Mouse (Mus musculus): ENCODE data around the gene Spindoc.
"Not testable (repeated sequence)": the region's sequence is repeated elsewhere in the genome, so short reads cannot be mapped to it uniquely, and the experiment has no call there.

Gene Spindoc

DNA sequence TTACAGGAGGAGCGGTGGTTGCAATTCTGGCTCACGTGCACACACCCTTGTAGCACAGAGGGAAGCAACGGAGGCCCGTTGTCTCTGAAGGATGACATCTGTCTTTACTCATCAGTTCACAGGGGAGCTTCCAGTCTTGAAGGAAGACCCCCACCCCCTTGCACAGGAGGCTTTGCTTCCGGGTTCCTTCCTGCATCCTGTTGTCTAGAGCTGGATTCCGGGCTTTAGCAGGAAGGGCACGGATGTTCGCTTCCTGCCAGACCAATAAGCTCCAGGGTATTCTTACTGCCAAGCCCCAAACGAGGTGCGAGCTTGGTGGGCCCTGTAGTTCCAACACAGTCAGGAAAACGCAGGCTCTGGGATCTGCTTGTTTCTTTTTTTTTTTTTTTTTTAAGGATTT lies 17.8 kb upstream of the Spindoc start:
- DNase-seq (ENCODE audit: low spot score in 2 of 2): no peak

- not testable (repeated sequence) for DNase-seq (ENCODE audit: low spot score in 2 of 2)
Measured at GRCm38 (mm10) chr19:7398898-7399297, 16.1 kb upstream of the Spindoc start.

DNA sequence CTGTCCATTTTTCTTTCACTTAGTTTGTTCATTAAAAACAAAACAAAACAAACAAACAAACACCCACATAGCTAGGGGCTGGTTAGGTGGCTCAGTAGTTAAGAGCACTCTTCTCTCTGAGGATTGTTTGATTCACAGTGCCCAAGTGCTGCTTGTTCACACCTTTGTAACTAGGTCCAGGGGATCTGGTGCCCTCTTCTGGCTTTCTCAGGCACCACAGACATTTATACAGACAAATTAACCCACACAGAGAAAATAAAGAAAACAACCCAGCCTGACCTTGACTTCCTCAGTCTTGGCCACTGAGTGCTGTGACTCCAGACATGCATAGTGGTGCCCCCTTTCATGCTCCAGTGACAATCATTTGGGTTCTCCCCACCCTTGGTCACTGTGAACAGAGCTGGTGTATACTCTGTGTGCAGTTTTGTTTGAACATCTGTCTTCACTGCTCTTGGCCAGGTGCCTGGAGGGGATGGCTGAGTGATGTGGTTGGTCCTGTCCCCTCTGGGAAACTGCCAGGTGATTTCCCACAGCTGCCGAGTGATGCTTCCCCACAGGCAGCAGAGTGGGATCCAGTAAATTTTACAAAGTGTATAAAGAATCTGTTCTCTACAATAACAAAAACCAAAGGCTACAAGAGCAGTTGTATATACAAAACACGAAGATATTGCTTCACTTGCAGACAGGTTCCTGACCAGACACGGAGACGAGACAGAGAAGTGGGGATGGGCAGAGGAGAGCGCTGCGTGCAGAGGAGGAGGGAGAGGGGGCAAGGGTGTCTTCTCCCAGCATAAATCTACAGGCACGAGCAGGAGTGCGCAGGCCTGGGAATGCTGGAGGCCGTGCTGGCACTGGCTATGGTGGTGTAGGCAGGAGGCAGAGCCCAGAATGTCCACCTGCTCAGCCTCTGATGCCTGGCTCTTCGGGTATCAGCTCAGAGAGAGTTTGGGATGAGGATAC lies 14.4 kb upstream of the Spindoc start:
- not testable (repeated sequence) for DNase-seq (ENCODE audit: low spot score in 2 of 2)

DNA sequence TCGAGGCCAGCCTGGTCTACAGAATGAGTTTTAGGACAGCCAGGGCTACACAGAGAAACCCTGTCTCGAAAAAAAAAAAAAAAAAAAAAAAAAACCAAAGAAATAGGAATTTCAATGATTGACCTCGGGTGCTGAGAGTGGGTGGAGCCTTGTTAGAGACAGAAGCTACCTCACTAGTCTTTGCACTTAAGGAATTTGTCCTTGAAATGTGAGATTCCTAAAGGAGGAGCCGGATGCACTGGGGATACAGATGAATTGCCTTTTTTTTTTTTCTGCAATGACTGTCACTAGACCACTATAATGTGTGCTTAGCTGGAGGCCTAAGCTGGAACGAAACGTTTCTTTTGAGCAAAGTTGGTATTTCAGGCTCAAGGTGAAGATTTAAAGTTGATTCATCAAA lies 5.7 kb upstream of the Spindoc start:
- DNase-seq (ENCODE audit: low spot score in 2 of 2): no peak

DNA sequence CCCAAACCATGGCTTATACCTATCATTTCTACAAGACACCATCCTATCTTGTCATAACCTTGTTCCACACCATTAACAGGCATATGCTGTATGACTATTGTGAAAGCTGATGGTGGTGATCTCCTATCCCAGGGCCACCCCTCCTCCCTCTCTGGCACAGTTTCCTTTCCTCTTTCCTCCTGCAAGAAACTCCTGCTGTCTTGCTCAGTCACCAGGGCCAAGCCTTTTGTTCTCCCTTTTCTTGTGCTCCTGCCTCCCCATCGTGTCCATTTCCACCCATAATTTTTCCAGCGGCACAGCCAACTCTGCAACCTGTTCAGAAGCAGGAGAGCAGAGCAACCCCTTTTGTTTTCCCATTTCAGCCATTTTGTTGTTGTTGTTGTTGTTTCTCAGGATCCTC lies 3.2 kb upstream of the Spindoc start:
- DNase-seq (ENCODE audit: low spot score in 2 of 2): no peak

- DNase-seq (ENCODE audit: low spot score in 2 of 2): peak; percentile 18 to 63
Measured at GRCm38 (mm10) chr19:7382248-7382902, 419 bp downstream of the Spindoc start.

GRCm38 (mm10) chr19:7381906-7382247 lies 917 bp downstream of the Spindoc start:
- no peak for DNase-seq (ENCODE audit: low spot score in 2 of 2)

DNA sequence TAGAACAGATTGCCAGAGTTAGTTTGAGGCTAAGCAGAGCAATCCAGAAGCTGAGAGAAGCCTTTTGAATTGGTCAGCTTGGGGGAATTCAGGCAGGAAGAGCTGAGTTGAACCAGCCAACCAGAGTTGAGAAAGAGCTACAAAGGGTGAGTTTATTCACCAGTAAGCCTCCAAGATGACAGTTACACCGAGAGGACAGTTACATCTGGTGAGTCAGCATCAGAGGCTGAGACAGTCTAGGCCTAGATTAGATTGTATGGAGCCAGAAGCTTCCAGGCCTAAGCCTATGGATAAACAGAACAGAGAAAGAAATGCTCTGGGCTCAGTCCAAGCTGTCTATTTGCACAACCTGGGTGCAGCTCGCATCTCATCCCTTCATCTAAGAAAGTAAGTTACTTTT lies 5.2 kb downstream of the Spindoc start:
- no peak for DNase-seq (ENCODE audit: low spot score in 2 of 2)

GRCm38 (mm10) chr19:7374491-7374890 lies 8.3 kb downstream of the Spindoc start:
- no peak for DNase-seq (ENCODE audit: low spot score in 2 of 2)

GRCm38 (mm10) chr19:7369469-7369868 lies 13.3 kb downstream of the Spindoc start:
- DNase-seq (ENCODE audit: low spot score in 2 of 2): not testable (repeated sequence)

DNA sequence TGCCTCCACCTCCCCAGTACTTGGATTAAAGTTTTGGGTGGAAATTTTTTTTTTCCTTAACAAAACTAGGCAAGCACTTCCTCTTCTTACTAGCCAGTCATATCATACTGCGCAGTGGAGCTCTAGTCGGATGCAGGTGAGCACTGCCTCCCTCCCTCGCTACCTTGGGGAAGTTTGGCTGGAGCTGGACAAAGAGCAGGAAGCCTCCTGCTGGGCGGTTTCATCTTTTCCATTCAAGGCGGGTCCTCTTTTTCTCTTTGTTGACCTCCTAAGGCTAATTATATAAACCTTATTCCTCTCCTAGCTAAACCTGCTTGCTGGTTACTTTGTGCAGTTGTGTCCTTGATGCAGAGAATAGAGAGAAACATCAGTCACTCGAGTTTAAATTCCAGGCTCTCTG lies 29.2 kb downstream of the Spindoc start:
- no peak for DNase-seq (ENCODE audit: low spot score in 2 of 2)

DNA sequence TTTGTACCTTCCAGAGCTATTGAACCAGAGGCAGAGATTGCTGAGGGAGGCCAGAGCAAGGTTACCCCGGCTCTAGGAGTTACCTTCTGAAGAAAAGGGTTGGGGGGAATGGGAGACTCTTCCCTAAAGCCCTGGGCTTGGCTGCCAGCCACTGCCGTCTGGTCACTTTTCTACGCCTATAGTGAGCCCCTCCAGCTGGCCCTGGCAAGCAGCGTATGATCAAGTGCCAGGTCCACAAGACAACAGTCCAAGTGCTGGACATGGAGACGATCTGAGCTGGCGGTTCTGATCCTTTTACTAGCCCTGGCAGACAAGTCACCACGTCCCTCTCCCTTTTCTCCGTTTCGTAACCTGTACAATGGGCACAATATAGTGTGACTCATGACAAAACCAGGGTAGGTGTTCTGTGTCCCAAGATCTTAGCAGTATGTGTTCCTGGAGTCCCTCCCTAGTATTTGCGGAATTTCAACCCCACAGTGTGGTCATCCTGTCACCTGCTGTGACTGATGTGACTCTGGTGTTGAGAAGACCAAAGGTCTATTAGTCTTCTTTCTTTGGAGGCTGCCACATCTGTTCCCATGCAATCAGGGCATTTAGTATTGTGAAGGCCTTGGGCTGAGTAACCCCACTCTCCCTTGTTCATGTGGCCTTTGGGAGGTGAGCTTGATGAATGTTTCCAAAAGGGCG lies 29.8 kb downstream of the Spindoc start:
- DNase-seq (ENCODE audit: low spot score in 2 of 2): no peak

DNA sequence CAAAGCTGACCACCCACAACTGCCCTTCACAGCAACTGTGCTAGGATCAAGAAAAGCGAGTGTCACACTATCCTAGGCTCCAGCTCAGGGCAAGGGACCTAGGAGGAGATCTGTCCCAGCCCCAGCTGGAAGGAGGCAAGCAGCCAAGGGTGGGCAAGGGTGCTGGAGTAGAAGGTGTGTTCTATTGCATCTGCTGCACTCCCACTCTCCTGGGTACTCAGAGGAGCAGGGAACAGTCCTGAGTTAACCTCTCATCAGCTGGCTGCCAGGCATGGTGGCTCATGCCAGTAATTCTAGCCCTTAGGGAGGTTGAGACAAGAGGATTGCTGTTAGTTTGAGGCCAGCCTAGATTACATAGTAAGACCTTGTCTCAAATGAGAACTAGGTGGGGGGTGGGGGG lies 32.8 kb downstream of the Spindoc start:
- DNase-seq (ENCODE audit: low spot score in 2 of 2): no peak

DNA sequence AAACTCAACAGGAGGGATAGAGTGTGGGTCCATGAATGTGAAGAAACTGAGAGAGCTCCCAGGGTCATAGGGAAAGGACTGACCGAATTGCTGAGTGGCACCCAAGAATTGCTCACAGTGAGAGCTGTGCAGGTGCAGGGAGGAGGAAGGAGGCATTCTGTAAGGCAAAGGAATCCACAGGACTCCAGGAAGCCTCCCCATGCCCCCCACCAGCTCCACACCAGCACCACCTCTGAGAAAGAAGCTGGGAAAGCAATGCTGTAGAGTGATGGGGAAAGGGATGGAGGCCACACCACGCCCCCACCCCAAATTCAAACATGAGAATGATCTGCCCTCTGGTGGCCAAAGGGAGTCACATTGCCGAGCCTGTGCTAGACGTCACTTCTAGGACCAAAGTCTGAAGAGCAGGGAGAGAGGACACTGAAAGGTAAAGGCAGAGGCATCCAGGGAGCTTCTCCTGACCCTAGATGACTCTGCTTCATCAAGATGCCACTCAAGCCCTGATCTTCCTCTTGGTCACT lies 37.5 kb downstream of the Spindoc start:
- peak in 1 of 2 experiments; percentile 37 for DNase-seq (ENCODE audit: low spot score in 2 of 2)

- no peak for DNase-seq (ENCODE audit: low spot score in 2 of 2)
Measured at GRCm38 (mm10) chr19:7342646-7343045, 40.1 kb downstream of the Spindoc start.

- DNase-seq (ENCODE audit: low spot score in 2 of 2): peak; percentile 97 to 98
Measured at GRCm38 (mm10) chr19:7341512-7342397, 41.0 kb downstream of the Spindoc start, which contains the start of gene Mark2. Gene Mark2, minus strand, starts transcription at chr19:7341860.

DNA sequence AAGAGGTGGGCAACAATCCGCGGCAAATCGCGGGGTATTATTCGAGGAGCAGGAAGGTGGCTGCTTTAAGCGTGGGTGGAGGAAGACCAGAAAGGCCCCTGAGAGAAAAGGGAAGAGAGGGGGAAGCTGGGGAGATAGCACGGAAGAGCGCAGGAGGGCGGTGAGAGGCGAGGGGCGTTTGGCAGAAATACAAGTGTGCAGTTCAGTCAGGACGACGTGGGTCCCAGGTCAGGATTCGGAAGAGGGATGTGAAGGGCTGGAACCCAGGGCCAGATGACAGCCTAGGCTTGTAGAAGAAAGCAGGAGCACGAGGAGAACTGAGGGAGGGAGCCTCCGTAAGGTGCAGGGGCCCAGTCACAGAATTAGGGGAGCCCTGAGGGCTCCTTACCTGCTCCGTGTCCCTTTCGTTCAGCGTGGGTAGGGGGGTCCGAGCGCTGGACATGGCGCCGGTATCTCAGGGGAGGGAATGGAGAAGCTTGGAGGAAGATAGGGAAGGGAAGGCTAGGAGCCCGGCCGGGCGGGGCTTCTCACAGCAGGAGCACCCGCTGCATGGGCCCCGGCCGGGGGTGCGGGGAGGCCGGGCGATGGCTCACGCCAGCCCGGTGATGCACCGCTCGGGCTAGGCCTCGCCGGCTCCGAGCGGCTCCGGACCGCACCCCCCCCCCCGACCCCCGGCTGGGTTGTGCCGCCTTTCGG lies 41.9 kb downstream of the Spindoc start:
- DNase-seq (ENCODE audit: low spot score in 2 of 2): no peak

DNA sequence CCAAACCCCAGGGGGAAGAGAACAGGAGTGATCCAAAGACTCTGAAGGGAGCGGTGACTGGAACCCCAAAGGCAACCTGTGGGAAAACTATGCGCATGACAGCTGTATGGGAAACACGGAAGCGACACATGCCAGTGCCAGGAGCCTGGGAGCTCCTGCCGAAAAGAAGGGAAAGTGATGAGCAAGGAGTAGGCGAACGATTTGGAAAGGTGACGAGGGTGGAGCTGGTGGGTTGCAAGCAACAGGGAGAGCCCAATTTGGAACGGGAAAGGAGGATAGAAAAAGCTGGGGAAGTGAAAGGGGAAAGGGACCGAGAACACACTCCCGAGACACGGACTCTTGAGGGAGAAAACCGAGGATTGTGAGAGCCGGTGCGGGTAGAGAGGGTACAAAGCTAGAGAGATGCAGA lies 42.4 kb downstream of the Spindoc start:
- DNase-seq (ENCODE audit: low spot score in 2 of 2): peak; percentile 15 to 37

DNA sequence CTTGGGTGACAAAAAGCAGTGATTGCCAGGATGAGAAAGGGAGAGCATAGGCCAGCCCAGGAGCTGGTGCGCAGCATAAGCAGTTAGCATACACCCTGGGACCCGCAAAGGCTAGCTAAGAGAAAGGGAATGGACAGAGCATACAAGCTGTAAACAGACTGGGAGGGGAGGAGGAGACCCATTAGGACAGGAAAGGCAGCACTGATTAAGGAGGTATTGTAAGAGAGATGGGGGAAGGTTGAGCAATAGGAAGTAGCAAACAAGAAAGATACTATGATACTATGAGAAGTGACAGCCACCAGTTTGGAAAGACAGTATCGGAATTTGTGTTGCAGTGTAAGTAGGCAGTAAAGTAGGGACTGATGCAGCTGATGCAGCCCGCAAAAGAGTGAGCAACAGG lies 42.9 kb downstream of the Spindoc start:
- no peak for DNase-seq (ENCODE audit: low spot score in 2 of 2)

DNA sequence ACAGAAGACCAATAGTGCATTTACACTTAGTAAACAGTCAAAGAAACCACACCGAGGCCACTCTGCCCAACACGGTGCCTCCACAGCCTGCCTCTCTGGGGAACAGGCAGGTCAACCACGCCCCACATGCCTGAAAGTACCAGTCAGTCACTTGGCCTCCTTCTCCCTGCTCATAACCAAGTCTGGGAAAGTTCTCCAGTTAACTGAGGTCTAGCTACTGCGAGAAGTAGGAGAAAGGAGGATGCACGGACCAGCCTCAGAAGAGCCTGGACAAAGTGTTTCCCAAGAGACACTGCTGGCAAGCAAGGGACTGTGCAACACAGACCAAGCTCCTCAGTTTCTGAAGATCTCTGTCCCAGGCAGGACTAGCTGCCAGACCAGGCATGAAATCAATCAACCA lies 43.8 kb downstream of the Spindoc start:
- peak; percentile 38 to 64 for DNase-seq (ENCODE audit: low spot score in 2 of 2)
